Mouse (Mus musculus): ENCODE data around the gene Gm21775. TPM values are rescaled to one million over a fixed set of nuclear protein-coding genes. Genes with fewer than 3 reads are reported as not detected.
"Not testable (repeated sequence)": the region's sequence is repeated elsewhere in the genome, so short reads cannot be mapped to it uniquely, and the experiment has no call there.

Gene Gm21775
- polyA plus RNA-seq (2014; fragmentation: Nextera tagmentation; extraction: Ambion mirVana): not detected in 2 replicates

GRCm38 (mm10) chrY:10553153-10553552, at the start of gene Gm21775:
Gm21775 (plus strand) TSS chrY:10553453.
- H3K9me3 ChIP-seq (replicated peaks; ENCODE audit: control insufficient read depth, low read length); ATAC-seq; H3K4me1 ChIP-seq (ENCODE audit: control insufficient read depth, insufficient read depth, low read length); H3K36me3 ChIP-seq (ENCODE audit: control insufficient read depth, insufficient read depth, low read length); H3K9ac ChIP-seq (ENCODE audit: low read length); H3K4me3 ChIP-seq (ENCODE audit: low read depth, low read length); DNase-seq (ENCODE audit: low spot score); H3K27me3 ChIP-seq (replicated peaks; ENCODE audit: control insufficient read depth, insufficient read depth, low read length); H3K4me2 ChIP-seq (ENCODE audit: low read length); H3K27ac ChIP-seq (ENCODE audit: low read depth, low read length): not testable (repeated sequence)
- WGBS: no CpG with 5 or more reads among the region's 5 CpGs

GRCm38 (mm10) chrY:10535942-10536341, 17.3 kb upstream of the Gm21775 start, which contains the start of gene Gm20737:
Gm20737 (minus strand) TSS chrY:10536042.
- not testable (repeated sequence) for H3K27me3 ChIP-seq (replicated peaks; ENCODE audit: control insufficient read depth, insufficient read depth, low read length); H3K4me1 ChIP-seq (ENCODE audit: control insufficient read depth, insufficient read depth, low read length); H3K9ac ChIP-seq (ENCODE audit: low read length); H3K4me3 ChIP-seq (ENCODE audit: low read depth, low read length); ATAC-seq; H3K4me2 ChIP-seq (ENCODE audit: low read length); H3K36me3 ChIP-seq (ENCODE audit: control insufficient read depth, insufficient read depth, low read length); H3K27ac ChIP-seq (ENCODE audit: low read depth, low read length); DNase-seq (ENCODE audit: low spot score); H3K9me3 ChIP-seq (replicated peaks; ENCODE audit: control insufficient read depth, low read length)

Other genes with a start within 250 kb of the Gm21775 start
- not detected in 2 replicates for gene Gm20834, start 228.9 kb upstream of the Gm21775 start, polyA plus RNA-seq (2014; fragmentation: Nextera tagmentation; extraction: Ambion mirVana)
- gene Gm28510, start 140.7 kb upstream of the Gm21775 start, polyA plus RNA-seq (2014; fragmentation: Nextera tagmentation; extraction: Ambion mirVana): not detected in 2 replicates
- not detected in 2 replicates for gene Gm20737, start 17.4 kb upstream of the Gm21775 start, polyA plus RNA-seq (2014; fragmentation: Nextera tagmentation; extraction: Ambion mirVana)
- not detected in 2 replicates for gene Gm21900, start 62.9 kb downstream of the Gm21775 start, polyA plus RNA-seq (2014; fragmentation: Nextera tagmentation; extraction: Ambion mirVana)
- not detected in 2 replicates for gene Gm20777, start 199.0 kb downstream of the Gm21775 start, polyA plus RNA-seq (2014; fragmentation: Nextera tagmentation; extraction: Ambion mirVana)